ENCODE assay signal across 20 mouse cellular contexts in genomic region chr16:87911201-87911600, GRCm38 (mm10).
DNase-seq lines count a peak whose midpoint lies in the region; ATAC-seq and TF ChIP-seq lines count a peak whose summit lies in the region.
"Had no signal": no experiment of that assay in that cellular context is flagged by ENCODE, and none has a peak within 500 bp of the region (broad histone marks: within the 10 kb centered on the region; RNA-seq: fewer than 3 reads in every experiment).

No protein-coding gene starts in this region.

- peak; percentile 3 for DNase-seq in hindbrain, postnatal 0 days (ENCODE audit: low spot score)
- no peak for DNase-seq in hindbrain, embryonic 14.5 days (ENCODE audit: low spot score)
- DNase-seq in midbrain, embryonic 14.5 days = no peak
- DNase-seq in kidney, postnatal 0 days (ENCODE audit: low spot score) = peak; percentile 77
- DNase-seq in layer of hippocampus, adult 8-10 months (ENCODE audit: low spot score in 2 of 2) = no peak
- no peak for DNase-seq in heart, postnatal 14 days
- DNase-seq: adrenal gland, postnatal 14 days; cerebellum, postnatal 25 days; gastrocnemius, postnatal 14 days; heart, adult 18-20 months; heart, postnatal 36 days; lung, postnatal 10 days; thymus, postnatal 25 days had no signal

- H3K36me3 ChIP-seq in hindbrain, postnatal 0 days (ENCODE audit: insufficient read depth, low read length) = no peaks in the 10 kb centered on the region
- H3K36me3 ChIP-seq in hindbrain, embryonic 14.5 days (replicated peaks; ENCODE audit: control insufficient read depth, insufficient read depth) = no peaks in the 10 kb centered on the region
- no peaks in the 10 kb centered on the region for H3K36me3 ChIP-seq in midbrain, embryonic 14.5 days (ENCODE audit: control insufficient read depth, insufficient read depth, low read length)
- no peaks in the 10 kb centered on the region for H3K36me3 ChIP-seq in midbrain, embryonic 13.5 days
- H3K36me3 ChIP-seq in kidney, postnatal 0 days (ENCODE audit: insufficient read depth, low read length) = no peaks in the 10 kb centered on the region
- H3K36me3 ChIP-seq: G1E; heart, embryonic 13.5 days; limb, embryonic 12.5 days; liver, embryonic 12.5 days; neural tube, embryonic 12.5 days had no signal

- H3K9me3 ChIP-seq in hindbrain, postnatal 0 days (ENCODE audit: low read length) = no peaks in the 10 kb centered on the region
- H3K9me3 ChIP-seq in hindbrain, embryonic 14.5 days (ENCODE audit: control insufficient read depth, low read length) = no peaks in the 10 kb centered on the region
- H3K9me3 ChIP-seq in midbrain, embryonic 14.5 days (ENCODE audit: control insufficient read depth, low read length) = no peaks in the 10 kb centered on the region
- no peaks in the 10 kb centered on the region for H3K9me3 ChIP-seq in midbrain, embryonic 13.5 days
- no peaks in the 10 kb centered on the region for H3K9me3 ChIP-seq in kidney, postnatal 0 days (replicated peaks; ENCODE audit: low read length)
- H3K9me3 ChIP-seq: forebrain, embryonic 13.5 days; heart, embryonic 13.5 days; limb, embryonic 12.5 days; liver, embryonic 12.5 days; neural tube, embryonic 12.5 days had no signal

- 0 out of 2 replicates have a peak, but pooled peaks cover 1% of the 10 kb centered on the region for H3K4me1 ChIP-seq in hindbrain, postnatal 0 days (ENCODE audit: insufficient read depth, low read length)
- peaks cover 5% of the 10 kb centered on the region for H3K4me1 ChIP-seq in hindbrain, embryonic 14.5 days (replicated peaks; ENCODE audit: control insufficient read depth, insufficient read depth, low read length)
- H3K4me1 ChIP-seq in midbrain, embryonic 14.5 days (ENCODE audit: control insufficient read depth, insufficient read depth, low read length) = peaks cover 5% of the 10 kb centered on the region; the same call in 1 of the 2 replicates
- H3K4me1 ChIP-seq in midbrain, embryonic 13.5 days (replicated peaks) = peaks cover 4% of the 10 kb centered on the region
- H3K4me1 ChIP-seq in kidney, postnatal 0 days (replicated peaks; ENCODE audit: insufficient read depth, low read length) = 0 out of 2 replicates have a peak, but pooled peaks cover under 1% of the 10 kb centered on the region
- H3K4me1 ChIP-seq: liver, embryonic 12.5 days had no signal

- no peak overlapping the region for H3K9ac ChIP-seq in hindbrain, postnatal 0 days (replicated peaks; ENCODE audit: low read length)
- H3K9ac ChIP-seq in hindbrain, embryonic 14.5 days = no peak overlapping the region
- no peak overlapping the region for H3K9ac ChIP-seq in midbrain, embryonic 14.5 days (replicated peaks; ENCODE audit: low read length)
- H3K9ac ChIP-seq in midbrain, embryonic 13.5 days (replicated peaks) = no peak overlapping the region
- H3K9ac ChIP-seq in kidney, postnatal 0 days (ENCODE audit: low read depth, low read length) = no peak overlapping the region
- H3K9ac ChIP-seq: forebrain, embryonic 13.5 days; heart, embryonic 13.5 days; limb, embryonic 12.5 days; liver, embryonic 12.5 days; neural tube, embryonic 12.5 days had no signal

- no peak overlapping the region for H3K4me3 ChIP-seq in hindbrain, postnatal 0 days (ENCODE audit: low read length)
- no peak overlapping the region for H3K4me3 ChIP-seq in hindbrain, embryonic 14.5 days (replicated peaks; ENCODE audit: low read length)
- H3K4me3 ChIP-seq in midbrain, embryonic 14.5 days (replicated peaks; ENCODE audit: low read depth, low read length) = no peak overlapping the region
- no peak overlapping the region for H3K4me3 ChIP-seq in midbrain, embryonic 13.5 days (replicated peaks)
- no peak overlapping the region for H3K4me3 ChIP-seq in kidney, postnatal 0 days (replicated peaks; ENCODE audit: low read depth, low read length)
- H3K4me3 ChIP-seq: forebrain, embryonic 13.5 days; heart, embryonic 13.5 days; limb, embryonic 12.5 days; liver, embryonic 12.5 days; neural tube, embryonic 12.5 days had no signal

- intact Hi-C loops in heart, postnatal 14 days (cut with DNase I) = no loop called here

- WGBS in hindbrain, postnatal 0 days = 38% methylated on average over 2 of the region's 2 CpGs
- 61% methylated on average over 2 of the region's 2 CpGs for WGBS in hindbrain, embryonic 14.5 days
- WGBS in midbrain, embryonic 14.5 days = 54% methylated on average over 2 of the region's 2 CpGs
- 59% methylated on average over 2 of the region's 2 CpGs for WGBS in midbrain, embryonic 13.5 days
- 6% methylated on average over 2 of the region's 2 CpGs for WGBS in kidney, postnatal 0 days

- ATAC-seq in hindbrain, postnatal 0 days = no peak
- no peak for ATAC-seq in hindbrain, embryonic 14.5 days (ENCODE audit: low FRiP score)
- no peak for ATAC-seq in midbrain, embryonic 14.5 days (ENCODE audit: low FRiP score, low TSS enrichment)
- no peak for ATAC-seq in midbrain, embryonic 13.5 days
- ATAC-seq in kidney, postnatal 0 days (replicated peaks; ENCODE audit: low FRiP score, low read depth) = no peak
- ATAC-seq: forebrain, embryonic 13.5 days; liver, embryonic 12.5 days had no signal

- H3K4me2 ChIP-seq in hindbrain, postnatal 0 days (ENCODE audit: low read depth, low read length) = no peak overlapping the region
- H3K4me2 ChIP-seq in hindbrain, embryonic 14.5 days (replicated peaks) = no peak overlapping the region
- no peak overlapping the region for H3K4me2 ChIP-seq in midbrain, embryonic 14.5 days (ENCODE audit: low read length)
- no peak overlapping the region for H3K4me2 ChIP-seq in midbrain, embryonic 13.5 days (replicated peaks)
- H3K4me2 ChIP-seq in kidney, postnatal 0 days (ENCODE audit: low read length) = no peak overlapping the region
- H3K4me2 ChIP-seq: forebrain, embryonic 13.5 days; heart, embryonic 13.5 days; limb, embryonic 12.5 days; liver, embryonic 12.5 days; neural tube, embryonic 12.5 days had no signal

- no peaks in the 10 kb centered on the region for H3K27me3 ChIP-seq in hindbrain, postnatal 0 days (ENCODE audit: insufficient read depth, low read length)
- H3K27me3 ChIP-seq in hindbrain, embryonic 14.5 days (ENCODE audit: control insufficient read depth, insufficient read depth, low read length) = no peaks in the 10 kb centered on the region
- H3K27me3 ChIP-seq in midbrain, embryonic 14.5 days (ENCODE audit: control insufficient read depth, insufficient read depth, low read length) = no peaks in the 10 kb centered on the region
- no peaks in the 10 kb centered on the region for H3K27me3 ChIP-seq in midbrain, embryonic 13.5 days
- H3K27me3 ChIP-seq in kidney, postnatal 0 days (ENCODE audit: insufficient read depth, low read length) = no peaks in the 10 kb centered on the region
- H3K27me3 ChIP-seq: forebrain, embryonic 13.5 days; heart, embryonic 13.5 days; limb, embryonic 12.5 days; liver, embryonic 12.5 days; neural tube, embryonic 12.5 days had no signal

- TF ChIP-seq CTCF in hindbrain, postnatal 0 days (IDR thresholded peaks at IDR 0.05; ENCODE audit: low read depth) = no peak
- TF ChIP-seq CTCF in kidney, postnatal 0 days (IDR thresholded peaks at IDR 0.05; ENCODE audit: low read depth) = no peak

- H3K27ac ChIP-seq in hindbrain, postnatal 0 days = no peak overlapping the region
- no peak overlapping the region for H3K27ac ChIP-seq in hindbrain, embryonic 14.5 days
- 0 out of 2 replicates have a peak overlapping the region, but pooled peaks have one; percentile 20 for H3K27ac ChIP-seq in midbrain, embryonic 14.5 days (replicated peaks; ENCODE audit: low read depth, low read length)
- H3K27ac ChIP-seq in midbrain, embryonic 13.5 days = no peak overlapping the region
- no peak overlapping the region for H3K27ac ChIP-seq in kidney, postnatal 0 days
- H3K27ac ChIP-seq: forebrain, embryonic 13.5 days; heart, embryonic 13.5 days; limb, embryonic 12.5 days; liver, embryonic 12.5 days; neural tube, embryonic 12.5 days had no signal

Comparison
In these comparisons a context has a peak if more than half of its experiments do, and no peak if none do; other contexts are left out.
1. DNase-seq: peak in hindbrain, postnatal 0 days (single experiment) and kidney, postnatal 0 days (single experiment); none in hindbrain, embryonic 14.5 days (single experiment), midbrain, embryonic 14.5 days (single experiment), layer of hippocampus, adult 8-10 months (0 of 2) and heart, postnatal 14 days (0 of 2).